Mouse (Mus musculus) hindbrain, embryonic 15.5 days (tissue): ENCODE data around the gene Tmed4. TPM values are rescaled to one million over a fixed set of nuclear protein-coding genes. Genes with fewer than 3 reads are reported as not detected.

Source experiments
- ATAC-seq: fragments of 200-750 bp; cut with Nextera tagmentation; 2 replicates; pipeline ENCODE4 v1.8.0; 2017; ENCODE audit warnings: low read depth, moderate number of reproducible peaks, moderate TSS enrichment; ENCODE audit not compliant: low FRiP score
- H3K27ac ChIP-seq: fragments of 300-500 bp; sonication (generic); replicated peaks from 2 replicates; pipeline ENCODE4 v1.5.1; 2015; ENCODE audit warnings: mild to moderate bottlenecking, inconsistent platforms
- H3K27me3 ChIP-seq: fragments of 300-500 bp; sonication (generic); 2 replicates; pipeline ENCODE4 v1.6.1; 2015; ENCODE audit warnings: control low read depth, inconsistent platforms
- H3K36me3 ChIP-seq: fragments of 300-500 bp; sonication (generic); 2 replicates; pipeline ENCODE4 v1.6.1; 2015; ENCODE audit warnings: control low read depth, inconsistent platforms
- H3K4me1 ChIP-seq: fragments of 300-500 bp; sonication (generic); replicated peaks from 2 replicates; pipeline ENCODE4 v1.6.1; 2015; ENCODE audit warnings: control low read depth, inconsistent platforms
- H3K4me2 ChIP-seq: fragments of 300-500 bp; sonication (generic); 2 replicates; pipeline ENCODE4 v1.6.1; 2015; ENCODE audit warnings: moderate library complexity, mild to moderate bottlenecking, inconsistent platforms
- H3K4me3 ChIP-seq: fragments of 300-500 bp; sonication (generic); 2 replicates; pipeline ENCODE4 v1.5.1; 2015; ENCODE audit warnings: mild to moderate bottlenecking, inconsistent platforms
- H3K9ac ChIP-seq: fragments of 300-500 bp; sonication (generic); 2 replicates; pipeline ENCODE4 v1.6.1; 2015; ENCODE audit warnings: inconsistent platforms
- H3K9me3 ChIP-seq: fragments of 300-500 bp; sonication (generic); 2 replicates; pipeline ENCODE4 v1.6.1; 2016; ENCODE audit warnings: control low read depth, inconsistent platforms
- whole genome bisulfite sequencing: fragments of 180-500 bp; shearing (Covaris S2); methylation state at CpG from one replicate; pipeline ENCODE4 v1.1.7; 2015; 5-methylcytosine and 5-hydroxymethylcytosine counted together
- polyA plus RNA-seq: library from polyadenylated mRNA; unstranded; fragments of >200 nt; fragmentation: Nextera tagmentation; extraction: Ambion mirVana; gene quantifications from 2 replicates; pipeline ENCODE4 v1.2.1, GENCODE M21; 2015

The Tmed4 gene
- polyA plus RNA-seq, 1 experiment from 2014 or later: 116 TPM

DNA sequence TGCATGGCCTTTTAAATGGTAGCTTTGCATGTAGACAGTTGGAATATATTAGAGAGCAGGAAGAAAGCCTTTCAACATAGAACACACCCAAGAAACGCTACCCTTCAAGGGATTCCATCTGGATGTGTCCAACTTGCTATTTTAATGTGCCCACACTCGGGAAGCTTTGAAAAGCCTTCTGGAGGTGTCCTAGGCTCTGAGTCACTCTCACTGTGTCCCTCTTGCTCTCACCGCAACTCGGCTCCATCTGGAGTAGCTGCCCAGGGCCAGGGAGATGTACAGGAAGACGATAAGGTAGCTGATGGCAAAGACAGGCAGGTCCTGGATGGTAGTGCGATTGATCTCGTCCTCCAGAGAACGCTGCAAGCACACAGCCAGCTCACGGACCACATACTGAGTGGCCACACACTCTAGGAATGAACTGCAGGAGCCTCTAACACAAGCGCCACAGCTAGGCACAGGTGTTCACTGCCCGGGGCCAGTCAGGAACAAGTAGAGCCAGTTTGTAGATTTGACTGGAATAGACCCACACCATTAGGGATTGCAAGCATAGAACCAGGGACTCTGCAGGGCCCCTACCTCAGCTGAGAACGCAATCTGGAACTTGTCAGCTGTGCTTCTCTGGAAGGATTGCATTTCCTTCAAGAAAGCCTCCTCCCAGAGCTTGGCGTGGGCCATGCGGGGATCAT, 50.0 kb downstream of the Tmed4 start:
- no peaks in the 10 kb centered on the region for H3K9me3 ChIP-seq
- no peaks in the 10 kb centered on the region for H3K27me3 ChIP-seq
- H3K4me2 ChIP-seq: no peak overlapping the region
- no peak overlapping the region for H3K4me3 ChIP-seq
- no peak for ATAC-seq
- WGBS: 82% methylated on average over 14 of the region's 14 CpGs
- H3K4me1 ChIP-seq: no peaks in the 10 kb centered on the region
- H3K36me3 ChIP-seq: no peaks in the 10 kb centered on the region
- H3K9ac ChIP-seq: no peak overlapping the region
- H3K27ac ChIP-seq: no peak overlapping the region

DNA sequence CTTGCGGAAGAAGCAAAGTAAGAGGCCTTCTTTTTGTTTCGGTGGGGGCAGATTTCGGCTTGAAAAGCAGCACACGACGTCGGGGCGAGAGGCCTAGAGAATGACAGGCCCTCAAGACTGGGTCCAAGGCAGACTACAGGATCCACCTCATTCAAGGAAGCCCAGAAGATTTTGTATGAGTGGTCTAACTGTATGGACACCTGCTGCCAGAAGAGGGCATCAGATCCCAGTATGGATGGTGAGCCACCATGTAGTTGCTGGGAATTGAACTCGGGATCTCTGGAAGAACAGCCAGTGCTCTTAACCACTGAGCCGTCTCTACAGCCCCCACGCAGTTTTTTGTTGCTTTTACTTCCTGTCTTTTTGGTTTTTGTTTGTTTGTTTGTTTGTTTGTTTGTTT, 52.5 kb downstream of the Tmed4 start:
- no peaks in the 10 kb centered on the region for H3K27me3 ChIP-seq
- 95% methylated on average over 10 of the region's 10 CpGs for WGBS
- H3K27ac ChIP-seq: no peak overlapping the region
- H3K36me3 ChIP-seq: no peaks in the 10 kb centered on the region
- no peak overlapping the region for H3K4me3 ChIP-seq
- no peak overlapping the region for H3K9ac ChIP-seq
- H3K9me3 ChIP-seq: no peaks in the 10 kb centered on the region
- no peak for ATAC-seq
- H3K4me1 ChIP-seq: no peaks in the 10 kb centered on the region
- H3K4me2 ChIP-seq: no peak overlapping the region

Other genes starting within 250 kb of the Tmed4 start
- 125 and 145 TPM in 2 replicates for gene Camk2b, start 208.5 kb downstream of the Tmed4 start, polyA plus RNA-seq
- gene A730071L15Rik, start 74.8 kb downstream of the Tmed4 start, polyA plus RNA-seq: 0.31 and 0.86 TPM in 2 replicates
- gene Nudcd3, start 74.5 kb downstream of the Tmed4 start, polyA plus RNA-seq: 64.5 and 65.2 TPM in 2 replicates
- gene Npc1l1, start 44.7 kb downstream of the Tmed4 start, polyA plus RNA-seq: 0.07 and 0.08 TPM in 2 replicates
- gene Ddx56, start 7.1 kb downstream of the Tmed4 start, polyA plus RNA-seq: 67.6 and 69.0 TPM in 2 replicates
- gene Ogdh, start 16.8 kb upstream of the Tmed4 start, polyA plus RNA-seq: 130 and 133 TPM in 2 replicates
- 29.6 and 30.8 TPM in 2 replicates for gene Zmiz2, start 114.2 kb upstream of the Tmed4 start, polyA plus RNA-seq
- 4,085 and 4,343 TPM in 2 replicates for gene Ppia, start 140.6 kb upstream of the Tmed4 start, polyA plus RNA-seq
- 259 and 323 TPM in 2 replicates for gene H2afv, start 169.6 kb upstream of the Tmed4 start, polyA plus RNA-seq
- gene Purb, start 201.0 kb upstream of the Tmed4 start, polyA plus RNA-seq: 10.7 and 11.0 TPM in 2 replicates
- gene Myo1g, start 246.1 kb upstream of the Tmed4 start, polyA plus RNA-seq: 0.39 and 0.54 TPM in 2 replicates